Mouse (Mus musculus): ENCODE measurements around the gene Kpna1. TPM values are rescaled to one million over a fixed set of nuclear protein-coding genes. Genes with fewer than 3 reads are reported as not detected.
"Not testable (repeated sequence)": the region's sequence is repeated elsewhere in the genome, so short reads cannot be mapped to it uniquely, and the experiment has no call there.

Kpna1 gene
- polyA plus RNA-seq, 1 experiment from 2014 or later: 83.9 TPM

GRCm38 (mm10) chr16:36056416-36056815 lies 77.9 kb downstream of the Kpna1 start:
- H3K4me3 ChIP-seq: no peak overlapping the region
- WGBS: 93% methylated on average over 11 of the region's 11 CpGs

GRCm38 (mm10) chr16:36057933-36058475 lies 79.5 kb downstream of the Kpna1 start:
- 89% methylated on average over 8 of the region's 8 CpGs for WGBS

More at GRCm38 (mm10) chr16:36056416-36056815, 77.9 kb downstream of the Kpna1 start:
- no peaks in the 10 kb centered on the region for H3K9me3 ChIP-seq
- no peak overlapping the region for H3K9ac ChIP-seq
- no peaks in the 10 kb centered on the region for H3K4me1 ChIP-seq
- H3K27me3 ChIP-seq (replicated peaks): no peaks in the 10 kb centered on the region
- ATAC-seq (ENCODE audit: low FRiP score, low read depth): no peak
- no peak overlapping the region for H3K4me2 ChIP-seq (replicated peaks)
- peaks cover 9% of the 10 kb centered on the region for H3K36me3 ChIP-seq
- no peak overlapping the region for H3K27ac ChIP-seq

GRCm38 (mm10) chr16:36062534-36062933 lies 84.0 kb downstream of the Kpna1 start:
- H3K4me3 ChIP-seq; H3K9me3 ChIP-seq; H3K27me3 ChIP-seq (replicated peaks); H3K27ac ChIP-seq; H3K9ac ChIP-seq; H3K4me1 ChIP-seq; ATAC-seq (ENCODE audit: low FRiP score, low read depth); H3K4me2 ChIP-seq (replicated peaks); H3K36me3 ChIP-seq: not testable (repeated sequence)
- 100% methylated on average over 1 of the region's 1 CpGs for WGBS

More at GRCm38 (mm10) chr16:36057933-36058475, 79.5 kb downstream of the Kpna1 start:
- Histone ChIP-seq H3K27me3 (replicated peaks) (no peaks in the 10 kb centered on the region), H3K4me1 (no peaks in the 10 kb centered on the region), H3K4me3 (no peak overlapping the region), H3K9me3 (no peaks in the 10 kb centered on the region), H3K27ac (no peak overlapping the region), H3K9ac (no peak overlapping the region), H3K4me2 (replicated peaks) (no peak overlapping the region), H3K36me3 (peaks cover 2% of the 10 kb centered on the region; the same call in 1 of the 2 replicates)
- ATAC-seq (ENCODE audit: low FRiP score, low read depth): no peak

- no peak overlapping the region for H3K9ac ChIP-seq
- H3K4me1 ChIP-seq: peaks cover 2% of the 10 kb centered on the region
- no peaks in the 10 kb centered on the region for H3K9me3 ChIP-seq
- H3K4me2 ChIP-seq (replicated peaks): no peak overlapping the region
- no peak overlapping the region for H3K27ac ChIP-seq
- H3K4me3 ChIP-seq: no peak overlapping the region
- H3K27me3 ChIP-seq (replicated peaks): no peaks in the 10 kb centered on the region
- ATAC-seq (ENCODE audit: low FRiP score, low read depth): no peak
- H3K36me3 ChIP-seq: no peaks in the 10 kb centered on the region
- 84% methylated on average over 2 of the region's 2 CpGs for WGBS
Observed at GRCm38 (mm10) chr16:36063315-36063714, 84.8 kb downstream of the Kpna1 start.

GRCm38 (mm10) chr16:36064904-36065303 lies 86.4 kb downstream of the Kpna1 start:
- WGBS: 91% methylated on average over 5 of the region's 5 CpGs
- Histone ChIP-seq H3K4me3 (no peak overlapping the region), H3K27me3 (replicated peaks) (no peaks in the 10 kb centered on the region), H3K9ac (no peak overlapping the region), H3K27ac (no peak overlapping the region), H3K4me2 (replicated peaks) (no peak overlapping the region), H3K4me1 (peaks cover 12% of the 10 kb centered on the region), H3K9me3 (no peaks in the 10 kb centered on the region), H3K36me3 (no peaks in the 10 kb centered on the region)
- ATAC-seq (ENCODE audit: low FRiP score, low read depth): no peak

- no peaks in the 10 kb centered on the region for H3K36me3 ChIP-seq
- ATAC-seq (ENCODE audit: low FRiP score, low read depth): no peak
- H3K9me3 ChIP-seq: no peaks in the 10 kb centered on the region
- no peak overlapping the region for H3K4me2 ChIP-seq (replicated peaks)
- H3K4me3 ChIP-seq: no peak overlapping the region
- no peak overlapping the region for H3K27ac ChIP-seq
- H3K27me3 ChIP-seq (replicated peaks): no peaks in the 10 kb centered on the region
- H3K4me1 ChIP-seq: peaks cover 15% of the 10 kb centered on the region
- WGBS: 71% methylated on average over 2 of the region's 2 CpGs
- no peak overlapping the region for H3K9ac ChIP-seq
Observed at GRCm38 (mm10) chr16:36067694-36068093, 89.1 kb downstream of the Kpna1 start.

- no peak for ATAC-seq (ENCODE audit: low FRiP score, low read depth)
- peaks cover 15% of the 10 kb centered on the region for H3K4me1 ChIP-seq
- H3K9me3 ChIP-seq: no peaks in the 10 kb centered on the region
- no peak overlapping the region for H3K4me2 ChIP-seq (replicated peaks)
- H3K9ac ChIP-seq: no peak overlapping the region
- H3K27ac ChIP-seq: no peak overlapping the region
- H3K27me3 ChIP-seq (replicated peaks): no peaks in the 10 kb centered on the region
- H3K36me3 ChIP-seq: no peaks in the 10 kb centered on the region
- no peak overlapping the region for H3K4me3 ChIP-seq
- 66% methylated on average over 3 of the region's 3 CpGs for WGBS
Observed at GRCm38 (mm10) chr16:36068356-36068755, 89.8 kb downstream of the Kpna1 start.

GRCm38 (mm10) chr16:36069819-36070575 lies 91.4 kb downstream of the Kpna1 start:
- Histone ChIP-seq H3K4me3 (peak overlapping the region; percentile 62; the same call in 1 of the 2 replicates), H3K27me3 (replicated peaks) (no peaks in the 10 kb centered on the region), H3K9ac (0 out of 2 replicates have a peak overlapping the region, but pooled peaks have one; percentile 3), H3K27ac (no peak overlapping the region), H3K4me1 (peaks cover 15% of the 10 kb centered on the region), H3K36me3 (no peaks in the 10 kb centered on the region), H3K4me2 (replicated peaks) (peak overlapping the region; percentile 75), H3K9me3 (no peaks in the 10 kb centered on the region)
- no peak for ATAC-seq (ENCODE audit: low FRiP score, low read depth)
- 37% methylated on average over 9 of the region's 9 CpGs for WGBS

- under 1% methylated on average over 15 of the region's 16 CpGs for WGBS
- H3K9ac ChIP-seq: peak overlapping the region; percentile 71
Observed at GRCm38 (mm10) chr16:36071071-36071449, 92.5 kb downstream of the Kpna1 start.

GRCm38 (mm10) chr16:36071450-36072379 lies 93.2 kb downstream of the Kpna1 start, which contains the start of the genes Fam162a and Ccdc58:
Gene Fam162a, minus strand, starts transcription at chr16:36071594.
Gene Ccdc58, plus strand, starts transcription at chr16:36071685.
- H3K9me3 ChIP-seq: no peaks in the 10 kb centered on the region
- peak within 1 kb of the TSS; percentile 98 for H3K27ac ChIP-seq
- H3K9ac ChIP-seq: peak within 1 kb of the TSS; percentile 71
- H3K27me3 ChIP-seq (replicated peaks): no peaks in the 10 kb centered on the region
- peak; percentile 96 for ATAC-seq (ENCODE audit: low FRiP score, low read depth)
- WGBS: under 1% methylated on average over 81 of the region's 81 CpGs
- H3K4me3 ChIP-seq: peak within 1 kb of the TSS; percentile 62
- peak within 1 kb of the TSS; percentile 75 for H3K4me2 ChIP-seq (replicated peaks)
- H3K4me1 ChIP-seq: peaks cover 15% of the 10 kb centered on the region
- H3K36me3 ChIP-seq: no peaks in the 10 kb centered on the region

More at GRCm38 (mm10) chr16:36071071-36071449, 92.5 kb downstream of the Kpna1 start:
- H3K4me1 ChIP-seq: peaks cover 15% of the 10 kb centered on the region
- H3K27me3 ChIP-seq (replicated peaks): no peaks in the 10 kb centered on the region
- H3K4me3 ChIP-seq: peak overlapping the region; percentile 62
- peak overlapping the region; percentile 75 for H3K4me2 ChIP-seq (replicated peaks)
- ATAC-seq (ENCODE audit: low FRiP score, low read depth): no peak
- peak overlapping the region; percentile 98 for H3K27ac ChIP-seq
- no peaks in the 10 kb centered on the region for H3K9me3 ChIP-seq
- no peaks in the 10 kb centered on the region for H3K36me3 ChIP-seq

- Histone ChIP-seq H3K9ac (peak overlapping the region; percentile 71; the same call in 1 of the 2 replicates), H3K4me3 (peak overlapping the region; percentile 62), H3K36me3 (no peaks in the 10 kb centered on the region), H3K4me2 (replicated peaks) (peak overlapping the region; percentile 75), H3K9me3 (no peaks in the 10 kb centered on the region), H3K4me1 (peaks cover 15% of the 10 kb centered on the region), H3K27me3 (replicated peaks) (no peaks in the 10 kb centered on the region), H3K27ac (no peak overlapping the region)
- whole genome bisulfite sequencing: 31% methylated on average over 8 of the region's 8 CpGs
- ATAC-seq (ENCODE audit: low FRiP score, low read depth): no peak
Observed at GRCm38 (mm10) chr16:36072410-36073011, 94.0 kb downstream of the Kpna1 start.

Measured in neural tube, embryonic 12.5 days (tissue).